Mouse (Mus musculus): ENCODE data around the gene Shf.

- no peak for TF ChIP-seq CTCF (IDR thresholded peaks at IDR 0.05)
- no peak for TF ChIP-seq EP300 (IDR thresholded peaks at IDR 0.05; ENCODE audit: insufficient read depth, low read depth, low read length)
- no peak for TF ChIP-seq POLR2A (IDR thresholded peaks at IDR 0.05; ENCODE audit: insufficient read depth, low read depth, low read length)
Measured at GRCm38 (mm10) chr2:122407607-122408006, 38.6 kb upstream of the Shf start.

Data from heart, adult 2 months (tissue).